Mouse (Mus musculus): Measurements from ENCODE around the gene Cacnb4. TPM values are rescaled to one million over a fixed set of nuclear protein-coding genes. Genes with fewer than 3 reads are reported as not detected.

Gene Cacnb4
- polyA plus RNA-seq, 1 experiment from 2014 or later: 3.5 TPM

GRCm38 (mm10) chr2:52547331-52547730, 129.3 kb downstream of the Cacnb4 start:
- 84% methylated on average over 11 of the region's 11 CpGs for WGBS
- no peak for ATAC-seq (ENCODE audit: insufficient number of reproducible peaks, insufficient read depth, low FRiP score, low read depth)
- no peak overlapping the region for H3K4me2 ChIP-seq (replicated peaks; ENCODE audit: low read depth, low read length)

GRCm38 (mm10) chr2:52544527-52544926, 132.1 kb downstream of the Cacnb4 start:
- H3K4me3 ChIP-seq (ENCODE audit: low read depth, low read length): no peak overlapping the region
- no peak overlapping the region for H3K27ac ChIP-seq (ENCODE audit: low read length)
- H3K27me3 ChIP-seq (ENCODE audit: control insufficient read depth, insufficient read depth, low read length): no peaks in the 10 kb centered on the region
- H3K9me3 ChIP-seq (ENCODE audit: control insufficient read depth, low read depth, low read length): no peaks in the 10 kb centered on the region
- H3K9ac ChIP-seq (replicated peaks; ENCODE audit: low read depth, low read length): no peak overlapping the region
- H3K4me1 ChIP-seq (ENCODE audit: control insufficient read depth, insufficient read depth, low read length): no peaks in the 10 kb centered on the region
- 77% methylated on average over 2 of the region's 2 CpGs for WGBS
- no peak overlapping the region for H3K4me2 ChIP-seq (replicated peaks; ENCODE audit: low read depth, low read length)
- no peak for ATAC-seq (ENCODE audit: insufficient number of reproducible peaks, insufficient read depth, low FRiP score, low read depth)
- no peaks in the 10 kb centered on the region for H3K36me3 ChIP-seq (ENCODE audit: control insufficient read depth, insufficient read depth, low read length)

More at GRCm38 (mm10) chr2:52547331-52547730, 129.3 kb downstream of the Cacnb4 start:
- no peak overlapping the region for H3K27ac ChIP-seq (ENCODE audit: low read length)
- no peaks in the 10 kb centered on the region for H3K36me3 ChIP-seq (ENCODE audit: control insufficient read depth, insufficient read depth, low read length)
- H3K27me3 ChIP-seq (ENCODE audit: control insufficient read depth, insufficient read depth, low read length): no peaks in the 10 kb centered on the region
- no peak overlapping the region for H3K4me3 ChIP-seq (ENCODE audit: low read depth, low read length)
- no peaks in the 10 kb centered on the region for H3K4me1 ChIP-seq (ENCODE audit: control insufficient read depth, insufficient read depth, low read length)
- H3K9me3 ChIP-seq (ENCODE audit: control insufficient read depth, low read depth, low read length): no peaks in the 10 kb centered on the region
- H3K9ac ChIP-seq (replicated peaks; ENCODE audit: low read depth, low read length): no peak overlapping the region

- H3K9ac ChIP-seq (replicated peaks; ENCODE audit: low read depth, low read length): no peak overlapping the region
- ATAC-seq (ENCODE audit: insufficient number of reproducible peaks, insufficient read depth, low FRiP score, low read depth): no peak
- H3K27ac ChIP-seq (ENCODE audit: low read length): no peak overlapping the region
- H3K4me1 ChIP-seq (ENCODE audit: control insufficient read depth, insufficient read depth, low read length): no peaks in the 10 kb centered on the region
- H3K4me3 ChIP-seq (ENCODE audit: low read depth, low read length): no peak overlapping the region
- no peaks in the 10 kb centered on the region for H3K27me3 ChIP-seq (ENCODE audit: control insufficient read depth, insufficient read depth, low read length)
- no peaks in the 10 kb centered on the region for H3K36me3 ChIP-seq (ENCODE audit: control insufficient read depth, insufficient read depth, low read length)
- H3K4me2 ChIP-seq (replicated peaks; ENCODE audit: low read depth, low read length): no peak overlapping the region
- no peaks in the 10 kb centered on the region for H3K9me3 ChIP-seq (ENCODE audit: control insufficient read depth, low read depth, low read length)
- WGBS: 89% methylated on average over 4 of the region's 4 CpGs
These were observed 135.6 kb downstream of the Cacnb4 start for GRCm38 (mm10) chr2:52541068-52541467.

GRCm38 (mm10) chr2:52539318-52539717, 137.3 kb downstream of the Cacnb4 start:
- no peak overlapping the region for H3K9ac ChIP-seq (replicated peaks; ENCODE audit: low read depth, low read length)
- no peaks in the 10 kb centered on the region for H3K4me1 ChIP-seq (ENCODE audit: control insufficient read depth, insufficient read depth, low read length)
- ATAC-seq (ENCODE audit: insufficient number of reproducible peaks, insufficient read depth, low FRiP score, low read depth): no peak
- no peak overlapping the region for H3K4me2 ChIP-seq (replicated peaks; ENCODE audit: low read depth, low read length)
- no peaks in the 10 kb centered on the region for H3K36me3 ChIP-seq (ENCODE audit: control insufficient read depth, insufficient read depth, low read length)
- no peaks in the 10 kb centered on the region for H3K9me3 ChIP-seq (ENCODE audit: control insufficient read depth, low read depth, low read length)
- H3K4me3 ChIP-seq (ENCODE audit: low read depth, low read length): no peak overlapping the region
- H3K27ac ChIP-seq (ENCODE audit: low read length): no peak overlapping the region
- no peaks in the 10 kb centered on the region for H3K27me3 ChIP-seq (ENCODE audit: control insufficient read depth, insufficient read depth, low read length)
- WGBS: 83% methylated on average over 6 of the region's 6 CpGs

GRCm38 (mm10) chr2:52537645-52538044, 139.0 kb downstream of the Cacnb4 start:
- Histone ChIP-seq H3K4me2 (replicated peaks; ENCODE audit: low read depth, low read length) (no peak overlapping the region), H3K27me3 (ENCODE audit: control insufficient read depth, insufficient read depth, low read length) (no peaks in the 10 kb centered on the region), H3K27ac (ENCODE audit: low read length) (no peak overlapping the region), H3K36me3 (ENCODE audit: control insufficient read depth, insufficient read depth, low read length) (no peaks in the 10 kb centered on the region), H3K9ac (replicated peaks; ENCODE audit: low read depth, low read length) (no peak overlapping the region), H3K9me3 (ENCODE audit: control insufficient read depth, low read depth, low read length) (no peaks in the 10 kb centered on the region), H3K4me1 (ENCODE audit: control insufficient read depth, insufficient read depth, low read length) (no peaks in the 10 kb centered on the region), H3K4me3 (ENCODE audit: low read depth, low read length) (no peak overlapping the region)
- WGBS: 90% methylated on average over 3 of the region's 3 CpGs
- no peak for ATAC-seq (ENCODE audit: insufficient number of reproducible peaks, insufficient read depth, low FRiP score, low read depth)

GRCm38 (mm10) chr2:52537155-52537554, 139.5 kb downstream of the Cacnb4 start:
- Histone ChIP-seq H3K9me3 (ENCODE audit: control insufficient read depth, low read depth, low read length) (no peaks in the 10 kb centered on the region), H3K4me3 (ENCODE audit: low read depth, low read length) (no peak overlapping the region), H3K4me2 (replicated peaks; ENCODE audit: low read depth, low read length) (no peak overlapping the region), H3K36me3 (ENCODE audit: control insufficient read depth, insufficient read depth, low read length) (no peaks in the 10 kb centered on the region), H3K9ac (replicated peaks; ENCODE audit: low read depth, low read length) (no peak overlapping the region), H3K27ac (ENCODE audit: low read length) (no peak overlapping the region), H3K27me3 (ENCODE audit: control insufficient read depth, insufficient read depth, low read length) (no peaks in the 10 kb centered on the region), H3K4me1 (ENCODE audit: control insufficient read depth, insufficient read depth, low read length) (no peaks in the 10 kb centered on the region)
- 87% methylated on average over 9 of the region's 9 CpGs for WGBS
- no peak for ATAC-seq (ENCODE audit: insufficient number of reproducible peaks, insufficient read depth, low FRiP score, low read depth)

GRCm38 (mm10) chr2:52536511-52536910, 140.1 kb downstream of the Cacnb4 start:
- Histone ChIP-seq H3K27me3 (ENCODE audit: control insufficient read depth, insufficient read depth, low read length) (no peaks in the 10 kb centered on the region), H3K4me3 (ENCODE audit: low read depth, low read length) (no peak overlapping the region), H3K36me3 (ENCODE audit: control insufficient read depth, insufficient read depth, low read length) (no peaks in the 10 kb centered on the region), H3K27ac (ENCODE audit: low read length) (no peak overlapping the region), H3K9ac (replicated peaks; ENCODE audit: low read depth, low read length) (no peak overlapping the region), H3K4me1 (ENCODE audit: control insufficient read depth, insufficient read depth, low read length) (no peaks in the 10 kb centered on the region), H3K9me3 (ENCODE audit: control insufficient read depth, low read depth, low read length) (no peaks in the 10 kb centered on the region), H3K4me2 (replicated peaks; ENCODE audit: low read depth, low read length) (no peak overlapping the region)
- WGBS: 64% methylated on average over 4 of the region's 4 CpGs
- no peak for ATAC-seq (ENCODE audit: insufficient number of reproducible peaks, insufficient read depth, low FRiP score, low read depth)

GRCm38 (mm10) chr2:52533696-52534095, 142.9 kb downstream of the Cacnb4 start:
- Histone ChIP-seq H3K36me3 (ENCODE audit: control insufficient read depth, insufficient read depth, low read length) (no peaks in the 10 kb centered on the region), H3K27me3 (ENCODE audit: control insufficient read depth, insufficient read depth, low read length) (no peaks in the 10 kb centered on the region), H3K9ac (replicated peaks; ENCODE audit: low read depth, low read length) (no peak overlapping the region), H3K4me1 (ENCODE audit: control insufficient read depth, insufficient read depth, low read length) (no peaks in the 10 kb centered on the region), H3K4me3 (ENCODE audit: low read depth, low read length) (no peak overlapping the region), H3K4me2 (replicated peaks; ENCODE audit: low read depth, low read length) (no peak overlapping the region), H3K9me3 (ENCODE audit: control insufficient read depth, low read depth, low read length) (no peaks in the 10 kb centered on the region), H3K27ac (ENCODE audit: low read length) (no peak overlapping the region)
- no peak for ATAC-seq (ENCODE audit: insufficient number of reproducible peaks, insufficient read depth, low FRiP score, low read depth)
- WGBS: 70% methylated on average over 5 of the region's 5 CpGs

GRCm38 (mm10) chr2:52530521-52530920, 146.1 kb downstream of the Cacnb4 start:
- WGBS: 80% methylated on average over 2 of the region's 2 CpGs
- Histone ChIP-seq H3K27me3 (ENCODE audit: control insufficient read depth, insufficient read depth, low read length) (no peaks in the 10 kb centered on the region), H3K36me3 (ENCODE audit: control insufficient read depth, insufficient read depth, low read length) (no peaks in the 10 kb centered on the region), H3K9me3 (ENCODE audit: control insufficient read depth, low read depth, low read length) (no peaks in the 10 kb centered on the region), H3K4me2 (replicated peaks; ENCODE audit: low read depth, low read length) (no peak overlapping the region), H3K9ac (replicated peaks; ENCODE audit: low read depth, low read length) (no peak overlapping the region), H3K4me1 (ENCODE audit: control insufficient read depth, insufficient read depth, low read length) (no peaks in the 10 kb centered on the region), H3K27ac (ENCODE audit: low read length) (no peak overlapping the region), H3K4me3 (ENCODE audit: low read depth, low read length) (no peak overlapping the region)
- no peak for ATAC-seq (ENCODE audit: insufficient number of reproducible peaks, insufficient read depth, low FRiP score, low read depth)
